Mouse (Mus musculus) adrenal gland, postnatal 25 days (tissue): ENCODE results near the gene Skil. TPM values are rescaled to one million over a fixed set of nuclear protein-coding genes. Genes with fewer than 3 reads are reported as not detected.
"Not testable (repeated sequence)": the region's sequence is repeated elsewhere in the genome, so short reads cannot be mapped to it uniquely, and the experiment has no call there.

Experiments
- DNase-seq: peaks from one replicate; pipeline ENCODE4 v3.0.0; 2021; ENCODE audit warnings: mixed read lengths
- total RNA-seq: library from RNA; stranded (reverse); gene quantifications from 2 replicates; pipeline ENCODE4 v1.2.3, GENCODE M21; 2021

The Skil gene
- total RNA-seq, 1 experiment from 2014 or later = 32.9 TPM

DNA sequence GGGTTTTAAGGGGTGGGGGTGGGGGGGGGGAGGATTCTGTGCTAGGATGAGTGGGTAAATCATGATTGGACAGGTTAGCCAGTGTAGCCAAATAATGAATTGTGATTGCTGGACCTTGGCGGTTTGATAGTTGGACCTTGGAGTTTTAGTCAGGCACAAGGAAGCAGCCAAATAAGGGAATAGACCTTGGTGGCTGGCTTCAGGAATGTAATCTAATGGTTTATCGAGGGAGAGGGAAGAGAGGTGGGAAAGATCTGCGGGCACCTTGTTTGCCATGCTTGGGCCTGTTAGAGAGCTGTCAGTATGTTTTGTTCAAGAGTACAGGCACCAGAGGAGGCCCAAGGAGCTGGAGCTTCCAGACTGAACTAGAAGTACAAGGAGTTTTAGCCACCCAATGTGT is 32.0 kb downstream of the Skil start:
- DNase-seq = no peak

DNA sequence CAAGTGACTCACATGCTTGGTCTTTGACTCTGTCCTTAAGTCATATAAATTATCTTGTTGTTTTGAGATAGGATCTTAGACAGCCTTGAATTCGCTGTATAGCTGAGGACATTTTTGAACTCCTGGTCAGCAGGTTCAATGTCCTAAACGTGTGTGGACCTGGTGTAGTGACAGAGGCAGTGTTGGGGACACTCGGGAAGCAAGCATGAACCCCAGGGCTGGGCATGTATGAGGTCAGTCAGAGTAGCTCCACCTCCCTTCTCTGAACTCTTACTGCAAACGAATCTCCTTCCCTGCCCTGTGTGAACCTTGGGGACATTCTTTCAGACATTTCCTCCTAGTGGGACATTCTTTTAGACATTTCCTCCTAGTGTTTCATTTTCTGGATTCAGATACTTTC is 34.9 kb downstream of the Skil start:
- DNase-seq = no peak

DNA sequence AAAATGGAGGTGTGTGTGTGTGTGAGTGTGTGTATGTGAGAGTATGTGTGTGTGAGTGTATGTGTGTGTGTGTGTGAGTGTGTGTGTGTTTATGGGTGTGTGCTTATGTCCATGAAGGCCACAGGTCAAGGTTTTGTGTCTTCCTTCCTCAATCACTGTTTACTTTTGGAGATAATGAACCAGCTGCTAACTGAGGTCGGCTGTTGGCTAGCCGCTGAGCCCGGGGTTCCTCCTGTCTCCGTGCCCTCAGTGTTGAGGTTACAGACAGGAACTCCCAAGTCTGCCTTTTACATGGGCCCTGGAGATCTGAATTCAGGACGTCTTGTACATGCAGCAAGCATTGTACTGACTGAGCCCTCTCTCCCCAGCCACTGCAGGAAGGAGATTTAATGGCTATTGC is 38.8 kb downstream of the Skil start:
- no peak for DNase-seq

DNA sequence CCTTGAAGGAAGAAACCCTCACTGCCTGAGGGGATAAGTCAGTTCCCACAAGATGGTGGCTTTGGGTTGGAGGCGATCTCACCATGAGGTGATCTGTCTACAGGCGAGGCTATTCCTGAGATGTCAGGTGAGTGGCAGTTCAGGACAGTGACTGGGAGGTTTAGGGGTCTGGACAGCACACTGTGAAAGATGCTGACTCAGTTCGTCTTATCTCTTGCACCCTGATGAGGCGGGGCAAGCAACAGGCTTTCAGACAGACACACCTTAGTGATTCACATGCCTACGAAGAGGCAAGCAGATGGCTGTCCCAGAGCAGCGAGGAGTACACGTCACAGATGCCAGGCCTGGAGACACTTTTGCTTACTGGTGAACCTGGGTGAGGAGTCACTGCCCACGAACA is 39.4 kb downstream of the Skil start:
- no peak for DNase-seq

DNA sequence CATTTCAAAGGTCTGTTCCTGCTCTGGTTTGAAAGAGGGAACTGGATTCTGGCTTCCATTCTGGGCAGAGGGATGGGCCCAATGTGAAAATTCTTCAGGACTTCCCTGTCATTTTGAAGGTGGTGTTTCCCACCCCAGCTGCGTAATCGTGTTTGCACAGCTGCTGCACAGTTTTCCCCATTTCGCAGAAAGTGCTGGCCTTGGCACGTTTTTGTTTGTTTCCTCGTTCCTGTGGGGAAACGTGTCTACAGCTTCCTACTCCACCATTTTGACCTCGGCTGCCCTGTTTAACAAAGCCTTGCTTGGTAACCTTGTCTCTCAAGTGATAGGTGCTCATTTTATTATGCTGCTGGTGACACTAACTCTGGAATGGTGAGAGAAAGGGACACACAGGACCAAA is 39.8 kb downstream of the Skil start:
- DNase-seq = no peak

DNA sequence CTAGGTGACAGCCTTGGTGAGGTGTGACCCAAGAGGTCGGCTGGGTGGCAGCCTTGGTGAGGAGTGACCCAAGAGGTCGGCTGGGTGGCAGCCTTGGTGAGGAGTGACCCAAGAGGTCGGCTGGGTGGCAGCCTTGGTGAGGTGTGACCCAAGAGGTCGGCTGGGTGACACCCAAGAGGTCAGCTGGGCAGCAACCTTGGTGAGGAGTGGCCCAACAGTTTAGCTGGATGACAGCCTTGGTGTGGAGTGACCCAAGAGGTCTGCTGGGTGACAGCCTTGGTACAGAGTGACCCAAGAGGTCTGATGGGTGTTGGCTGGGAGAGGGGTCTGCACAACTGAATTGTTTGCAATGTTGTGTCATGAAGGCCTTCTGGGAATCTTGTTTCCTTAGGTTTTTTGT is 41.7 kb downstream of the Skil start:
- DNase-seq = not testable (repeated sequence)

DNA sequence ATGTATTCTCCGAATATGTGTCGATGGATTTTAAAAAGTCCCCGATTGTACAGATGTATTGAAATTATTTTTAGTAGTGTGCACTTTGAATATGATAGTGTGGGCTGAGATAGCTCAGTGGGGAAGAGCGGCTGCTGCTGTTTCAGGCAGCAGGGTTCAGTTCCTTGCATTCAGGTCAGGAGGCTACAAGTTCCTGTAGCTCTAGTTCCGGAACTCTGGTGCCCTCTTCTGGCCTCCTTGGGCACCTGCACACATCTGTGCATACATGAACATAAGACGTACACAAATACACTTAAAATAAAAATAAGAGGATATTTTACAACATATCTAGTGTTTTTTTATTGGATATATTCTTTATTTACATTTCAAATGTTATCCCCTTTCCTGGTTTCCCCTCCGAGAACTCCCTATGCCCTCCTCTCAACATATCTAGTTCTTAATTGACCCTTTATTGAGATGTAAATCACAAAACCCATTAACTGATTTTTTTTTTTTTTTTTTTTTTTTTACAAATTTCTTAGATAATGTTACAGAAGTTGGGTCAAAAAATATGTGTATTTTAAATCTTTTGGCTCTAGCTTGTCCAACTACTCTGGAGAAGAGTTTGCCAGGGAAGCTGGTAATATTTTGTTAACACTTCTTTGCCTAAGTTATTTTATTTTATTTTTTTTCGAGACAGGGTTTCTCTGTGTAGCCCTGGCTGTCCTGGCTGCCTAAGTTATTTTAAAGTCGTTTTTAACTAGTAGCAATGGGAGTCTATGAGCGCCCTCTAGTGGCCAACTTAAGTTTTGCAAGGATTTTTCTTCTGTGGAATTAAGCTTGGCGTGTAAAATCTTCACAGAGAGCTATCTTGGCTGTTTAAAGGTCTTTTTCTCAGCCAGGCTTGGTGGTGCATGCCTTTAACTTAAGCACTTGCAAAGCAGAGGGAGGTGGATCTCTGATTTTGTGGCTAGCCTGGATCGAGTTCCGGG is 43.9 kb downstream of the Skil start:
- peak; percentile 54 for DNase-seq

DNA sequence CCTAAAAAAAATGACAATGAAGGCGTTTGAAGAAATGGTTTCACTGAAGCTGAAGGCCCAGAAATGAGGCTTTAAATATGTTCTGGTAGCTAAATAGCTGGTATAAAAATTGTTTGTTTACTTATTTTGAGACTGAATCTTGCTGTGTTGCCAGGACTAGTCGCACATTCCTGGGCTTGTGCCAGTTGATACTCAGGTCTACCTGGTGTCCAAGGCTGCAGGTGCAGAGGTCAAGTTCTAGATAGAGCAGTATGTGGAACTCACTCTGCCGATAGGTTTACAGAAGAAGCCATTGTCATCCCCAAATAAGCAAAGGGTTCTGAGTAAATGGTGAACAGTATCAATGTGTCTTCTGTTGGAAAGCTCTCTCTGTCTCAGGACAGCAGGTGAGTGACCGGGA is 46.8 kb downstream of the Skil start:
- no peak for DNase-seq

DNA sequence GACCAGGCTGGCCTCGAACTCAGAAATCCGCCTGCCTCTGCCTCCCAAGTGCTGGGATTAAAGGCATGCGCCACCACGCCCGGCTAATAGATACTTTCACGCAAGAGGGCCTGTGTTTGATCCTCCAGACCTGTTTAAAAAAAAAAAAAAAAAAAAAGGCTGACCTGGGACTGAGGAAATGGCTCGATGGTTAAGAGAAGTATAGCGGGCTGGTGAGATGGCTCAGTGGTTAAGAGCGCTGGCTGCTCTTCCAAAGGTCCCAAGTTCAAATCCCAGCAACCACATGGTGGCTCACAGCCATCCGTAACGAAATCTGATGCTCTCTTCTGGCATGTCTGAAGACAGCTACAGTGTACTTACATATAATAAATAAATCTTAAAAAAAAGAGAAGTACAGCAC is 50.4 kb downstream of the Skil start:
- not testable (repeated sequence) for DNase-seq

DNA sequence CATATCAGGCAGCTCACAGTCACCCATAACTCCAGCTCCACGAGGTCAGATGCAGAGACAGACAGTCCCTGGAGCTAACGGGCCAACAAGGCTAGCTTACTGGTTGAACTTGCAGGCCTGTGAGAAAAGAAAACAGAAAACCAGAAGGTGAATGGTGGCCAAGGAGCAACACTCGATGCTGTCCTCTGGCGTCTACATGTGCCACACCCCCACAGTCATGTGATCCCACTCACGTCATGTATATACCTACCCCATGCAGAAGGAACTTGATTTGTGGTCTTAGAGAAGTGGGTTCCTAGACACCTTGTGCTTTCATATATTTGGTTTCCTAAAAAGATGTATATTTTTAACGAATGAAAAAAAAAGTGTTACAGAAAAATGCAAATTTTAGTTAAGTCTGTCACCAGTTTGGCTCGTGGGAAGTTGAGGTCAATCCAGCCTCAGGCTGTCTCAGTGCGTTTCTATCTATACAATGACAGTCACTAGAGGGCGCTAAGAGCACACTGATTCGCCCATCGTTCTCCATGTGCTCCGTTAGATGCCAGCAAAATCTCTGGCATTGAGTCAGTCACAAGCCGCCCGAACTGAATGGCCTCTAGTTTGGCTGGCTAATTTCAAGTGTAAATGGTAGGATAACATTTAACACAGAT is 50.9 kb downstream of the Skil start:
- peak; percentile 58 for DNase-seq

DNA sequence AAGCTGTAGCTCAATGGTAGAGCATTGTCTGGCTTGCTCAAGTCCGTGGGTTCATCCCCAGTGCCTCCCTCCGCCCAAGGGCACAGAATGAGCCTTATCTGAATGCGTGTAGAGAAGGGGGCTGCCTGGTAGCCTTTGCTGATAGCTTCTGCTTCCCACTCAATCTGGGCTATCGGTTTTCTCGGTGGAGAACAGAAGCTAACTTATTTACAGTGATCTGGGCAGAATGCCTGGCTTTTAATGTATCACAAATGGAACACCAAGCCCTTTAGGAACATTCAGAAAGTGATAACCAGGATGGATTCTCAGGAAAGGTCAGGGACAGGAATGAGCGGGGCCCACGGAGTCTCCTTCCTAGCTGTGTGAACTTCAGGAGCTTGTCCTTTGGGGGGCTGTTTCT is 53.7 kb downstream of the Skil start:
- DNase-seq = no peak

DNA sequence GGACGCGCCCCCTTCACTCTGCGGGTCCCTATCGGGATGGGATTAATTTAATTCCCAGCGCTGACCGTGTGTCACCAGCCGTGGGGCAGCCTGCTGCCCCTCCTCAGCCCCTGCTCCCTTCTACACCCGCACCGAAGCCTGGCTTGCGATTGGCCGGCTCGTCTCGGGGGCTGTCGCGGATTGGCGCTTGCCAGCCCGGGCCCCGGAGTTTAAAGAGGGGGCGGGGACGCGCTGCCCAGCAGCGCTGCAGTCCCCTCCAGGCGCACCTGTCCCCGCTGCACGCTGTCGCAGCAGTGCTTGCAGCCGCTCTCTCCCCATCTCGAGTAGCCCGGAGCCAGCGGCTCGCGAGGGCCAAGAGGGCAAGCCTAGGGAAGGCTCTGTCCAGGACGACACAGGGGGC is 54.8 kb downstream of the Skil start, which contains the start of gene Cldn11:
Gene Cldn11 (plus strand): TSS at position 215 of the 400 bp plus-strand sequence.
- DNase-seq = peak; percentile 75

DNA sequence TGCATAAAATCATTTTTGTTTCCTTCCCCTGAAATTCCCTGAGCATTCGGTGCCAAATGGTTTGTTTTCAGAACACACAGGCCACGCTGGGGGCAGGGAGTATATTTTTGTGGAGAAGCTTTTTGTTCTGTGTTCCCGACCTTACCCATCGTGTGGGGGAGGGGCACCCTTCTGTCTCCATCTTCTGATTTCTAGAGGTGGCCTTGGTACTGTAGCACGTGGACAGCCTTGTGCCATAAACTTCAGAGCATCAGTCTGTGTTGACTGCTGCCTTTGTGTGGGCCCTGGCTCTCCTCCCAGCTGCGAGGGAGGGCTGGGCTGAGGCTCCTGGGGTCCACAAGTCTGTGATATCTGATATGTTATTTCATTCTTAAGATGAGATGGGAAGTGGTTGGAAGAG is 57.2 kb downstream of the Skil start:
- peak; percentile 45 for DNase-seq

DNA sequence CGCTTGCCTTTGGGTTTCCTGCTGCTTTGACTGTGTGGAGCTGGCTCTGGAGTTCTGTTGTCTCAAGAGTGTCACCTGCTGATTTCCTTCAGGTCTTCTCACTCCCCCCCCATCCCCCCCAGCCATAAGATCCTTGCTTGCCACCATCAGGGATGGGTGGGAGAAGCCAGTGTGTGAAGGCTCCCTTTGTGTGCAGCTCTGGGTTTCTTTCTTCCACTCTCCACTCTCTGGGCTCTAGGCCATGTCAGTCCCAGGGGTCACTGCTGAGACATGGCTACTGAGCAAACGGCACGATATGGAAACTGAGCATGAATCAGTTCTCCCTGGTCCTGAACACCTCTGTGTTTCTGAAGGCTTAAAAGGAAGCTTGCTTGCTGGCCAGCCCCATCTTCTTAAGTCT is 61.3 kb downstream of the Skil start:
- no peak for DNase-seq

DNA sequence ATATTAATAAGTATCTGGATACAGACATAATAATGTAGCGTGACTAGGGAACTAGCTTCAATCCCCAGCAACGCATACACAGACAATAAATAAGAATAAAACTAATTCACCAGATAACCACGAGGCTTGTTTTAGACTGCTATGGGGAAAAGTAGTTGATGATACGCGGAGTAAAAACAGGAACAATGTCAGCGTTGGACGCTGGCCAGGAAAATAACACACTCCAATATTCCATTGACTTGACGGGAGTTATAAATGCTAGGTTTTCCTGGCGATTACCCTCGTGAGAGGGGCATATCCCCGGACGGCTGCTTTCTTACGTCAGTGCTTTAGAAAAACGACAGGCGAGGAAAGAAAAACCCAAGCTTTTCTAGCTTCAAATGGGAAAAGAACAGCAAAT is 62.9 kb downstream of the Skil start:
- no peak for DNase-seq

DNA sequence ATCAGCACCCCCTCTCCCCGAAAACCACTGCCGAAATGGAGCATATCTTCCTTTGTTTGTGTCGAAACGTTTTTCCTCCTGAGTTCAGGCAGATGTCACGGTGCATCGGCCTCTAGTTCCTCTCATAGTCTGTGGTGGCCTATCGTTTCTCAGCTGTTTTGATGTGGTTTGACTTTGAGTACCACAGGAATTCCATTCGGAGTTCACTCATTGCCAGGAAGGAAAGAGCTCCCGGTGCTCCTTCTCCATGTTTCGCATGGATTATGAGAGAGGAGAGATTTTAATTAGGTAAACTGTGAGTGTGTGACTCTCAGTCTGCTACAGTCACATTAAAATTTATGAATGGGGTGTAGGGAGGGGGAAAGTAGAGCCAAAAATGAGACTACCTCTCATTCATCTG is 65.2 kb downstream of the Skil start:
- DNase-seq = no peak

DNA sequence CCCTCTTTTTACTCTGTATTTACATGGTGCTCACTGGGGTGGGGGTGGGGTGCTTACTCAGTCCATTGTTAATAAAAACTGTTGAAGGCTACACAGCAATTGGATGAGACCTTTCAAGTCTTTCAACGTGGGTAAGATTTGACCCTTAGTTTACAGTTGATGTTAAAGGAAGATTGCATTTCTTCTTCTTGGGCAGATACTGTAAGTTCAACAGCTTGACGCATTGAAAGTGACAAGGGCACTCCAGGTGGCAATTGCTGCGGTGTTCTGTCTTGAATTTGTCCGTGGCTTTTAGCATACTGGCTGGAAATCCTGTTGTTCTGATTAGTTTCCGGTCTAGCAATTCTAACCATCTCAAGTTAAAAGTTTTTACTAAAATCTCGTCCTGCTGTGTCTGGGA is 66.5 kb downstream of the Skil start:
- DNase-seq = no peak

DNA sequence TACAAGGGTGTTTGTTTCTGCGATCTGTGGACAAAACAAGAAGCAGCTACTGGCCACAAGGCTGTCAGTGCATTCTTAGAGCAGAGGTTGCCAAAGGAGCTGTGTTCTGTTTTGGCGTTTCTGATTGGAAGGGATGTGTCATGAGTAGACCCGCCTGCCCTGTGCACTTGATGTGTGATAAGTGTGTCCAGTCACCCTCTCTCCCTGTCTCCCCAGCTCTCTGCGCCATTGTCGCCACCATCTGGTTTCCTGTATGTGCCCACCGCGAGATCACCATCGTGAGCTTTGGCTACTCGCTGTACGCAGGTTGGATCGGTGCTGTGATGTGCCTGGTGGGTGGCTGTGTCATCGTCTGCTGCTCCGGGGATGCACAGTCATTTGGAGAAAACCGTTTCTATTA is 68.0 kb downstream of the Skil start:
- DNase-seq = no peak

DNA sequence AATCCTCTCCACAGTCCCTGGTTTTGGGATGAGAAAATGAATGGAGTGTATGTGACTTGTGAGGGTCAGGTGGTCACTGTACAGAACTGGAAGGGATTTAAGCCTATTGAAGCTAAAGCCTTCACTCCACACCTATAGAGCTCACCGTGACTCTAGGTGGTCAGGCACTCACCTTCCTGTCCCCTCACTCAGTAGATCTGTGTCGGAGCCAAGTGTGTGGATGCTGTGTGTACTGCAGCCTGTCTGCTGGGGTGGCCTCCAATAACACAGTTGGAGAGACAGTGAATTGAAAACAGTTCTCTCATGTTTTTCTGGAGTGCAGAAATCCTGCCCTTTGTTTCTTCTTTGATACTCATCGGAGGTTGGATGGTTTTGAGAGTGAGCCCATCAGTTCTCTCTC is 70.9 kb downstream of the Skil start:
- no peak for DNase-seq

DNA sequence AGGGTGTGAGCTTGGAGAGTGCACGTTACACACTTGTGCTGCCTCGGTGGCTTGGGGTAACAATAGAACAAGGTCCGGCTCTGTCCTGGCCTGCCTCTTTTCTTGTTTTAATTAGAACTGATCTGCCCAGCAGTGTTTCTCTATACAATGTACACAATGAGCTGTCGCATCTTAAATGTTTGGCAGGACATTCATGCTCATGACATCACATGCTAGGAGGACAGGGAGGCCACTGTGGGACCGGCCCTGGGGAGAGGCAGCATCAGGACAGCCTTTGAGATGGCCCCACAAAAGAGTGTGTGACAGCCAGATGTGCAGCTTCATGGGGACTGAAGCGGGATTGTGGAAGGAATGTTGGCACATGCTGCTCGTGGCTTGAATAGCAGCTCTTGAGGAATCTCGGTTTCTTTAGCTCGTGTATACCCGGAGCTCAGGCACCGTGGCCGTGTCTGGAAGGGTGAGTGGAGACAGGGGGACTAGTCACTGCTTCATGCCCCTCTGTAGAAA is 71.6 kb downstream of the Skil start:
- no peak for DNase-seq
